Mouse (Mus musculus) ES-Bruce4 (cell line): Measurements from ENCODE around the gene Stk39.

Experiments used
- CTCF ChIP-seq: IDR thresholded peaks from one replicate; pipeline ENCODE4 v1.8.1; 2011; ENCODE audit warnings: low read depth, low read length
- POLR2A ChIP-seq: IDR thresholded peaks from one replicate; pipeline ENCODE4 v1.8.1; 2011; ENCODE audit warnings: low read length; ENCODE audit not compliant: insufficient read depth

DNA sequence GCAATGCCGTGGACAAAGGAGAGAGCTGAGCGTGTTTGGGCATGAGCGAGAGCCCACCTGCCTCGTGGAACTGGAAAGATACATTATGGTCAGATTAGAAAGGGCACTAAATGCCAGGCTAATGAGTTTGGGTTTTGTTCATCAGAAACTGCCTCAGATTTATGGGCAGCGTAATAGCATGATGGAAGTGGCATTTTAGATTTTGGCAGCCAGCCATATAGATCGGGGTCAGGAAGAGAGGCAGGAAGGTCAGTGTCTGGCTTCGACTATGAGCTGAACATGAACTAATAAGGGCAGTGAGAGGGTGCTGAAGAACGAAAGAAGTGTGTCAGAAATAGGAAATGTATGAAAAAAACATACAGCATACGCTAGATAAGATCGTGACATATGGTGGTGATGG is 300.8 kb downstream of the Stk39 start:
- no peak for TF ChIP-seq POLR2A
- no peak for TF ChIP-seq CTCF
